Mouse (Mus musculus): ENCODE measurements around the gene Myo1e. TPM values are rescaled to one million over a fixed set of nuclear protein-coding genes. Genes with fewer than 3 reads are reported as not detected.

The Myo1e gene
- polyA plus RNA-seq, 2 experiments, result 1.1 to 1.8 TPM

GRCm38 (mm10) chr9:70284584-70285140 lies 77.5 kb downstream of the Myo1e start:
- no peak for DNase-seq (ENCODE audit: low read depth in 3 of 3, low spot score in 3 of 3)
- Histone ChIP-seq H3K4me1 (replicated peaks; ENCODE audit: control insufficient read depth in 2 of 2, insufficient read depth in 2 of 2, low read length in 1 of 2) (no peaks in the 10 kb centered on the region), H3K9me3 (ENCODE audit: control insufficient read depth, low read length) (no peaks in the 10 kb centered on the region), H3K27me3 (ENCODE audit: control insufficient read depth, insufficient read depth, low read length) (no peaks in the 10 kb centered on the region), H3K27ac (no peak overlapping the region), H3K4me2 (ENCODE audit: low read depth) (no peak overlapping the region), H3K9ac (replicated peaks) (no peak overlapping the region), H3K36me3 (replicated peaks; ENCODE audit: control insufficient read depth, insufficient read depth, low read depth) (no peaks in the 10 kb centered on the region), H3K4me3 (ENCODE audit: insufficient read depth in 1 of 2, low read depth in 2 of 2, low read length in 2 of 2) (no peak overlapping the region)
- ATAC-seq (ENCODE audit: insufficient read depth), result no peak
- TF ChIP-seq EP300 (IDR thresholded peaks at IDR 0.05; ENCODE audit: low read depth), result no peak
- TF ChIP-seq CTCF (IDR thresholded peaks at IDR 0.05; ENCODE audit: low read depth), result no peak
- WGBS (ENCODE audit: insufficient replicate concordance), result 21% methylated on average over 7 of the region's 7 CpGs

GRCm38 (mm10) chr9:70290785-70291184 lies 83.6 kb downstream of the Myo1e start:
- 65% methylated on average over 10 of the region's 10 CpGs for WGBS (ENCODE audit: insufficient replicate concordance)
- H3K9me3 ChIP-seq (ENCODE audit: control insufficient read depth, low read length), result no peaks in the 10 kb centered on the region
- no peak for TF ChIP-seq EP300 (IDR thresholded peaks at IDR 0.05; ENCODE audit: low read depth)
- TF ChIP-seq CTCF (IDR thresholded peaks at IDR 0.05; ENCODE audit: low read depth), result no peak
- no peak overlapping the region for H3K4me2 ChIP-seq (ENCODE audit: low read depth)
- no peaks in the 10 kb centered on the region for H3K36me3 ChIP-seq (replicated peaks; ENCODE audit: control insufficient read depth, insufficient read depth, low read depth)
- H3K27ac ChIP-seq, result no peak overlapping the region
- no peak for ATAC-seq (ENCODE audit: insufficient read depth)
- H3K9ac ChIP-seq (replicated peaks), result no peak overlapping the region
- no peaks in the 10 kb centered on the region for H3K27me3 ChIP-seq (ENCODE audit: control insufficient read depth, insufficient read depth, low read length)
- no peaks in the 10 kb centered on the region for H3K4me1 ChIP-seq (replicated peaks; ENCODE audit: control insufficient read depth in 2 of 2, insufficient read depth in 2 of 2, low read length in 1 of 2)
- H3K4me3 ChIP-seq (ENCODE audit: insufficient read depth in 1 of 2, low read depth in 2 of 2, low read length in 2 of 2), result no peak overlapping the region
- no peak for DNase-seq (ENCODE audit: low read depth in 3 of 3, low spot score in 3 of 3)

DNA sequence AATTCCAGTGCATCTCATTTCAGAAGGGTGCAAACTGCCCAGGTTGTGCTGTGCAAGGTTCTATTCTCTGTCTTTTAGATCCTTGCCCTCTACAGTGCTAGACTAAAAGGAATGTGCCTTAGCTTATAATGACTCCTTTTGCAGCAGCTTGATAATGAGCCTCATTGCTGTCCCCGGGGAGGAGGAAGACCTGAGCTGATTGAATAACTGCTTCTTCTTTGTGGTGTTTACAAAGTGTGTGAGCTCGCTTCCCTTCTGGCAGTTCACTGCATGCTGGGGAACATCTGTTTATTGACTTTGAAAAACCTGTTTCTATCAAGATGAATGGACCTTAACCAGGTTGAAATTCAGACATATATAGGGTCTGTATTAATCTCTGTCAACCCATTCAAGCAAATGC lies 89.8 kb downstream of the Myo1e start:
- Histone ChIP-seq H3K4me3 (ENCODE audit: insufficient read depth in 1 of 2, low read depth in 2 of 2, low read length in 2 of 2) (no peak overlapping the region), H3K27ac (no peak overlapping the region), H3K9me3 (ENCODE audit: control insufficient read depth, low read length) (no peaks in the 10 kb centered on the region), H3K9ac (replicated peaks) (no peak overlapping the region), H3K4me1 (replicated peaks; ENCODE audit: control insufficient read depth in 2 of 2, insufficient read depth in 2 of 2, low read length in 1 of 2) (no peaks in the 10 kb centered on the region), H3K4me2 (ENCODE audit: low read depth) (no peak overlapping the region), H3K36me3 (replicated peaks; ENCODE audit: control insufficient read depth, insufficient read depth, low read depth) (no peaks in the 10 kb centered on the region), H3K27me3 (ENCODE audit: control insufficient read depth, insufficient read depth, low read length) (no peaks in the 10 kb centered on the region)
- no peak for ATAC-seq (ENCODE audit: insufficient read depth)
- no peak for DNase-seq (ENCODE audit: low read depth in 3 of 3, low spot score in 3 of 3)
- TF ChIP-seq EP300 (IDR thresholded peaks at IDR 0.05; ENCODE audit: low read depth) (no peak), CTCF (IDR thresholded peaks at IDR 0.05; ENCODE audit: low read depth) (no peak)
- 25% methylated on average over 2 of the region's 2 CpGs for WGBS (ENCODE audit: insufficient replicate concordance)

DNA sequence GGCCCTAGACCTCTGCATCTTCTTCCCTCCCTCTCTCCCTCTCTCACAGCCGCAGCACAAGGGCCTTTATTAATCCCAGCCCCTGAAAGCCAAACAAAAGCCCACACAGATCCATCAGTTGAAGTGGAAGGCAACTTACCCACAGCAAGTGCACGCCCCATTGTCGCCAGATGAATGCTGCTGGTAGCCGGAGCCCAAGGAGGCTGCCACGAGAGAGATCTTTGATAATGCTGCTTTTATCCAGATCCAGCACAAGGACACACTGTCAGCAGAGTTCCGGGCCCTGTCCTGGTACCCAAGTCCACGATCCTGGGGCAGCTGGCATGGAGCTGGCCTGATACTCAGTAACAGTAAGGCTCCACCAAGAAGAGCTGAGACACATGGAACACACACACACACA lies 91.1 kb downstream of the Myo1e start:
- ATAC-seq (ENCODE audit: insufficient read depth), result no peak
- no peaks in the 10 kb centered on the region for H3K36me3 ChIP-seq (replicated peaks; ENCODE audit: control insufficient read depth, insufficient read depth, low read depth)
- WGBS (ENCODE audit: insufficient replicate concordance), result 54% methylated on average over 7 of the region's 7 CpGs

DNA sequence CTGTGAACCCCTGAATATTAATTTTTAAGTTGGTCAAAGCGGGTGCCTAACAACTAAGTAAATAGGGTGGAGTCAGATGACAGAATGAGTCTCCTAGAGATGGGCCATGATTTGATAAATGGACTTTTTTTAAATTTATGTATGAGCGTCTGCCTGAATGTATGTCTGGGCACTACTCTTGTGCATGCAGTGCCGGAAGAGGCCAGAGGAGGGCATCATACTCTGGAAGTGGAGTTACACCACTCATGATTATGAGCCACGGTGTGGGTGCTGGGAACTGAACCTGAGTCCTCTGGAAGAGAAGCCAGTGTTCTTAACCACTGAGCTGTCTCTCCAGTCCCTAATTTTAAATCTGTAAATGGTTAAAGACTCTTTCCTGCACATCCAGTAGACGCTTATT lies 93.6 kb downstream of the Myo1e start:
- no peaks in the 10 kb centered on the region for H3K36me3 ChIP-seq (replicated peaks; ENCODE audit: control insufficient read depth, insufficient read depth, low read depth)
- ATAC-seq (ENCODE audit: insufficient read depth), result no peak
- no peak for TF ChIP-seq CTCF (IDR thresholded peaks at IDR 0.05; ENCODE audit: low read depth)

More for the DNA sequence above, 91.1 kb downstream of the Myo1e start:
- no peak for DNase-seq (ENCODE audit: low read depth in 3 of 3, low spot score in 3 of 3)
- Histone ChIP-seq H3K4me2 (ENCODE audit: low read depth) (no peak overlapping the region), H3K27me3 (ENCODE audit: control insufficient read depth, insufficient read depth, low read length) (no peaks in the 10 kb centered on the region), H3K4me1 (replicated peaks; ENCODE audit: control insufficient read depth in 2 of 2, insufficient read depth in 2 of 2, low read length in 1 of 2) (no peaks in the 10 kb centered on the region), H3K4me3 (ENCODE audit: insufficient read depth in 1 of 2, low read depth in 2 of 2, low read length in 2 of 2) (no peak overlapping the region), H3K27ac (no peak overlapping the region), H3K9ac (replicated peaks) (no peak overlapping the region), H3K9me3 (ENCODE audit: control insufficient read depth, low read length) (no peaks in the 10 kb centered on the region)
- TF ChIP-seq EP300 (IDR thresholded peaks at IDR 0.05; ENCODE audit: low read depth) (no peak), CTCF (IDR thresholded peaks at IDR 0.05; ENCODE audit: low read depth) (no peak)

More for the DNA sequence above, 93.6 kb downstream of the Myo1e start:
- H3K4me2 ChIP-seq (ENCODE audit: low read depth), result no peak overlapping the region
- no peaks in the 10 kb centered on the region for H3K27me3 ChIP-seq (ENCODE audit: control insufficient read depth, insufficient read depth, low read length)
- H3K4me1 ChIP-seq (replicated peaks; ENCODE audit: control insufficient read depth in 2 of 2, insufficient read depth in 2 of 2, low read length in 1 of 2), result no peaks in the 10 kb centered on the region
- no peaks in the 10 kb centered on the region for H3K9me3 ChIP-seq (ENCODE audit: control insufficient read depth, low read length)
- DNase-seq (ENCODE audit: low read depth in 3 of 3, low spot score in 3 of 3), result no peak
- WGBS (ENCODE audit: insufficient replicate concordance), result 76% methylated on average over 5 of the region's 5 CpGs
- no peak overlapping the region for H3K27ac ChIP-seq
- no peak overlapping the region for H3K9ac ChIP-seq (replicated peaks)
- no peak overlapping the region for H3K4me3 ChIP-seq (ENCODE audit: insufficient read depth in 1 of 2, low read depth in 2 of 2, low read length in 2 of 2)
